Mouse (Mus musculus) brain, adult 2 months (tissue): ENCODE results near the gene Zfp51.
"Not testable (repeated sequence)": the region's sequence is repeated elsewhere in the genome, so short reads cannot be mapped to it uniquely, and the experiment has no call there.

Source experiments
- DNase-seq: peaks from one replicate; pipeline ENCODE4 v3.0.0; 2011; ENCODE audit warnings: low read depth, low spot score

Gene Zfp51

GRCm38 (mm10) chr17:21450138-21450704, at the start of gene Zfp51:
Gene Zfp51 (plus strand): TSS chr17:21450374.
- DNase-seq: peak; percentile 95

GRCm38 (mm10) chr17:21422664-21423599, 27.2 kb upstream of the Zfp51 start, which contains the start of gene Zfp54:
Gene Zfp54 (plus strand): TSS chr17:21423227.
- peak; percentile 80 for DNase-seq

- not testable (repeated sequence) for DNase-seq
These were observed 11.3 kb upstream of the Zfp51 start for GRCm38 (mm10) chr17:21438806-21439400.

GRCm38 (mm10) chr17:21449669-21450068, 505 bp upstream of the Zfp51 start:
- DNase-seq: peak; percentile 90

- no peak for DNase-seq
These were observed 13.4 kb downstream of the Zfp51 start for GRCm38 (mm10) chr17:21463550-21463949.

- no peak for DNase-seq
These were observed 22.0 kb downstream of the Zfp51 start for GRCm38 (mm10) chr17:21472032-21472652.

GRCm38 (mm10) chr17:21472653-21473307, 22.6 kb downstream of the Zfp51 start:
- no peak for DNase-seq

- peak; percentile 36 for DNase-seq
These were observed 23.4 kb downstream of the Zfp51 start for GRCm38 (mm10) chr17:21473362-21474190.

- not testable (repeated sequence) for DNase-seq
These were observed 24.6 kb downstream of the Zfp51 start for GRCm38 (mm10) chr17:21474729-21475128.

GRCm38 (mm10) chr17:21475290-21475689, 25.1 kb downstream of the Zfp51 start:
- DNase-seq: not testable (repeated sequence)

- not testable (repeated sequence) for DNase-seq
These were observed 26.2 kb downstream of the Zfp51 start for GRCm38 (mm10) chr17:21476351-21476750.

- DNase-seq: not testable (repeated sequence)
These were observed 28.1 kb downstream of the Zfp51 start for GRCm38 (mm10) chr17:21478103-21478777.

- peak; percentile 96 for DNase-seq
These were observed 38.8 kb downstream of the Zfp51 start, which contains the start of gene Zfp53 for GRCm38 (mm10) chr17:21488760-21489499. Gene Zfp53 (plus strand): TSS chr17:21488998.

- peak; percentile 4 for DNase-seq
These were observed 39.4 kb downstream of the Zfp51 start for GRCm38 (mm10) chr17:21489500-21490001.

GRCm38 (mm10) chr17:21501365-21501764, 51.2 kb downstream of the Zfp51 start:
- DNase-seq: no peak

GRCm38 (mm10) chr17:21504524-21504923, 54.4 kb downstream of the Zfp51 start:
- DNase-seq: no peak

GRCm38 (mm10) chr17:21506258-21506657, 56.1 kb downstream of the Zfp51 start:
- peak; percentile 35 for DNase-seq

- DNase-seq: no peak
These were observed 59.6 kb downstream of the Zfp51 start for GRCm38 (mm10) chr17:21509756-21510155.
